Mouse (Mus musculus): ENCODE results near the gene Cox15. TPM values are rescaled to one million over a fixed set of nuclear protein-coding genes. Genes with fewer than 3 reads are reported as not detected.
A peak's percentile ranks its signal among the peaks of the same experiment; 100 is the strongest.

Cox15 gene
- polyA plus RNA-seq (2015; fragmentation: Nextera tagmentation; extraction: Ambion mirVana) = 10.6 and 11.0 TPM in 2 replicates

- WGBS = under 1% methylated on average over 62 of the region's 62 CpGs
- peak within 1 kb of the TSS; percentile 59 for H3K4me2 ChIP-seq (ENCODE audit: low read depth, low read length)
- peak within 1 kb of the TSS; percentile 99 for H3K27ac ChIP-seq (ENCODE audit: low read length)
- H3K4me1 ChIP-seq (replicated peaks; ENCODE audit: control insufficient read depth, insufficient read depth, low read length) = peaks cover 4% of the 10 kb centered on the region
- no peaks in the 10 kb centered on the region for H3K27me3 ChIP-seq (ENCODE audit: control insufficient read depth, insufficient read depth, low read depth, low read length)
- H3K36me3 ChIP-seq (ENCODE audit: control insufficient read depth, insufficient read depth, low read length) = peaks cover 11% of the 10 kb centered on the region
- H3K9ac ChIP-seq (ENCODE audit: low read length) = peak within 1 kb of the TSS; percentile 87
- peak; percentile 95 for ATAC-seq (ENCODE audit: low read depth)
- peak within 1 kb of the TSS; percentile 76 for H3K4me3 ChIP-seq (ENCODE audit: low read length)
- H3K9me3 ChIP-seq (ENCODE audit: control insufficient read depth, low read length) = no peaks in the 10 kb centered on the region
These were observed at the start of gene Cox15, which contains the start of gene Cutc for GRCm38 (mm10) chr19:43752489-43753225. TSS of gene Cox15 (minus strand) at chr19:43753000. TSS of gene Cutc (plus strand) at chr19:43752996.

DNA sequence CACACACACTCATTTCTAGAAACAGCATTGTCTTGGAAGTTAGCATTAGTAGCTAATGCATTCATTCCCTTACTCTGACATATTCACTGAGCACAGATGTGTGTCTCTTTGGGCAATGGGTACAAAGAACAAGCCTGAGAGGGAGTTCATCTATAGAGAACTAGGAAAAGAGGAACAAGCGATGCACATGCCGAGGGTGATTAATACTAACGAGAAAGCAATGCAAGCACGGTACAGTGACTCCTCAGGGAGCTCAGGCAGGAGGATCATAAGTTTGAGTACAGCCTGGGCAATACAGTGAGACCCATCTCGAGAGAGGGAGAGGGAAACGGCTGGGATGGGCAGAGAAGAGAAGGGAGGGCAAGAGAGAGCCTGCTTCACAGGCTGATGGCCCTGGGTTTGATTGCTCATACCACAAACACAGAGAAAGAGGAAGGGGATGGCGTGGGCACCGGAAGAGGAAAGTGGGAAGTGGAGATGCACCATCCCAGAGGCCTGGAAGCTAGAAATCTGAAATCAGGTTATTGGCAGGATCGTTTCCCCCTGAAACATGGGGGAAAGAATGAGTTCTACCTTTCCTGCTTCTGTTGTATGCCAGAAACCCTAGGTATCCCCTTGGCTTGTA lies 48.7 kb upstream of the Cox15 start:
- no peak for ATAC-seq (ENCODE audit: low read depth)
- no peaks in the 10 kb centered on the region for H3K27me3 ChIP-seq (ENCODE audit: control insufficient read depth, insufficient read depth, low read depth, low read length)
- H3K4me3 ChIP-seq (ENCODE audit: low read length) = no peak overlapping the region
- no peak overlapping the region for H3K9ac ChIP-seq (ENCODE audit: low read length)
- WGBS = 72% methylated on average over 9 of the region's 9 CpGs
- no peak overlapping the region for H3K27ac ChIP-seq (ENCODE audit: low read length)
- H3K4me2 ChIP-seq (ENCODE audit: low read depth, low read length) = no peak overlapping the region
- H3K9me3 ChIP-seq (ENCODE audit: control insufficient read depth, low read length) = no peaks in the 10 kb centered on the region
- no peaks in the 10 kb centered on the region for H3K36me3 ChIP-seq (ENCODE audit: control insufficient read depth, insufficient read depth, low read length)
- H3K4me1 ChIP-seq (replicated peaks; ENCODE audit: control insufficient read depth, insufficient read depth, low read length) = no peaks in the 10 kb centered on the region

GRCm38 (mm10) chr19:43797216-43797615 lies 44.4 kb upstream of the Cox15 start:
- Histone ChIP-seq H3K27me3 (ENCODE audit: control insufficient read depth, insufficient read depth, low read depth, low read length) (no peaks in the 10 kb centered on the region), H3K9ac (ENCODE audit: low read length) (no peak overlapping the region), H3K9me3 (ENCODE audit: control insufficient read depth, low read length) (no peaks in the 10 kb centered on the region), H3K4me3 (ENCODE audit: low read length) (no peak overlapping the region), H3K36me3 (ENCODE audit: control insufficient read depth, insufficient read depth, low read length) (no peaks in the 10 kb centered on the region), H3K4me1 (replicated peaks; ENCODE audit: control insufficient read depth, insufficient read depth, low read length) (no peaks in the 10 kb centered on the region), H3K4me2 (ENCODE audit: low read depth, low read length) (no peak overlapping the region), H3K27ac (ENCODE audit: low read length) (no peak overlapping the region)
- WGBS = 63% methylated on average over 5 of the region's 5 CpGs
- no peak for ATAC-seq (ENCODE audit: low read depth)

DNA sequence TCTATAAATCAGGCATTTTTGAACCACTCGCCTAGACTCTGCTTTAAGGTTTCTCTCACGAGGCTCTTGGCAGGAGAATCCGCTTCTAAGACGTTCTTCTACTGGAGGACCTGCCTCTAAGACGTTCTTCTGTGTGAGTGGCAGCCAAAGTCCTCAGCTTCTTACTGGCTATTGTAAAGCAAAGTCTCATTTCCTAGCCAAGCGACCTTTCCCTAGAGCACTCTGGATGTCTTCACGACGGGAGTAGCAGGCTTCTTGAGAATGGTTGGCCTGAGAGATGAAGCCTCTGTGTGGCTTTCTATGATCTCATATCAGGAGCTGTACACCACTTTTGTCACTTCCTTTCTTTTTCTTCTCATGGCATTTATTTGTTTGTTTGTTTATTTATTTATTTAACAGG lies 42.7 kb upstream of the Cox15 start:
- no peak overlapping the region for H3K4me3 ChIP-seq (ENCODE audit: low read length)
- H3K9ac ChIP-seq (ENCODE audit: low read length) = no peak overlapping the region
- no peaks in the 10 kb centered on the region for H3K27me3 ChIP-seq (ENCODE audit: control insufficient read depth, insufficient read depth, low read depth, low read length)
- 64% methylated on average over 8 of the region's 8 CpGs for WGBS
- H3K4me2 ChIP-seq (ENCODE audit: low read depth, low read length) = no peak overlapping the region
- ATAC-seq (ENCODE audit: low read depth) = no peak
- H3K4me1 ChIP-seq (replicated peaks; ENCODE audit: control insufficient read depth, insufficient read depth, low read length) = no peaks in the 10 kb centered on the region
- H3K27ac ChIP-seq (ENCODE audit: low read length) = no peak overlapping the region
- no peaks in the 10 kb centered on the region for H3K9me3 ChIP-seq (ENCODE audit: control insufficient read depth, low read length)
- no peaks in the 10 kb centered on the region for H3K36me3 ChIP-seq (ENCODE audit: control insufficient read depth, insufficient read depth, low read length)

DNA sequence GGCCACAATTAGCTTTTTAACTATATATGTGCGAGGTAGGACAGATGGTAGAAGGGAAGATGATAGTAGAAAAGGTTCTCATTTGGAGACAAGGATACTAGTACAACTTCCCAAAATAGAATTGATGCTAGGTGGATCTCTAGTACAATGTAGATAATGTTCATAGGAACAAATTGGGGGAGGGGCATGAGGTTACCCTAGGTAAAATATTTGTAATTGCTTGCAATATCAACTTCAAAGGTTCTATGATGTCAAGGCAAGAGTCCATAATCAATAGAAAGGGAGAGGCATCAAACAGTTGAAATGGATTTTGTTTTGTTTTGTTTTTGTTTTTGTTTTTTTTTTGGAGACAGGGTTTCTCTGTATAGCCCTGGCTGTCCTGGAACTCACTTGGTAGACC lies 41.2 kb upstream of the Cox15 start:
- H3K27ac ChIP-seq (ENCODE audit: low read length) = no peak overlapping the region
- H3K9ac ChIP-seq (ENCODE audit: low read length) = no peak overlapping the region
- no peaks in the 10 kb centered on the region for H3K36me3 ChIP-seq (ENCODE audit: control insufficient read depth, insufficient read depth, low read length)
- WGBS = 89% methylated on average over 1 of the region's 1 CpGs
- H3K27me3 ChIP-seq (ENCODE audit: control insufficient read depth, insufficient read depth, low read depth, low read length) = no peaks in the 10 kb centered on the region
- H3K4me2 ChIP-seq (ENCODE audit: low read depth, low read length) = no peak overlapping the region
- no peak for ATAC-seq (ENCODE audit: low read depth)
- H3K4me3 ChIP-seq (ENCODE audit: low read length) = no peak overlapping the region
- no peaks in the 10 kb centered on the region for H3K4me1 ChIP-seq (replicated peaks; ENCODE audit: control insufficient read depth, insufficient read depth, low read length)
- H3K9me3 ChIP-seq (ENCODE audit: control insufficient read depth, low read length) = no peaks in the 10 kb centered on the region

DNA sequence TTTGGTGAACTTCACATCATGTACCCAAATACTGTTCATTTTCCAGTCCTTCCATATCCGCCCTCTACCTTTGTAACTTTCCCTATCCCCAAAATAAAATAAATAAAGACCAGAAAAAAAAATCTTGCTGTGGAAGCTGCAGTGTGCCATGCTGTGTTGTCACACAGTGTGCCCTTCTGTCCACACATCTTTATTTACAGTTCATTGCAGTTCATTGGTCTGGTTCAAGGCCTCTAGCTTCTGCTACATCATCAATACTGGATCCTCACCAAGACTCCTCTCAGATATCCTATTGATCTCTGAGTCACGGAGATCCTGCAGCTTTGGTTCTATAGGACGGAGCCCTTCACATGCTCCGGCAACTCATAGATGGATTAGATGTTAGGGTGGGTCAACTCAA lies 39.7 kb upstream of the Cox15 start:
- ATAC-seq (ENCODE audit: low read depth) = no peak

DNA sequence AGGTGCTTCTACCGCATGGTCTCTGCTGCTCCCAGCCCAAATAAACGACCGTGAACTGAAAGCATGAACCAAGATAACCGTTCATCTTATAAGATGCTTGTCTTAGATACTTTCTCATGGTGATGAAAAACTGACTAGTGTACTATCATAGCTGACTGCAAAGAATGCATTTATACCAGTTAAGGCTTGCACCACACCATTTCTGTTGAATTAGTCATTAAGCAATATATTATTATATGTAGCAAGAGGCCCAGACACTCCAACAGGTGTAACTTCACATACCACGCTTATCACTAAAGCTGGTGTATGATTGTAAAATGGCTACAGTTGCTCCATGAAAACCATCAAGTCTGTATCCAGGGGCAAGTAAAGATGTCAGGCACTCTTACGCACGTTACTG lies 37.0 kb upstream of the Cox15 start:
- Histone ChIP-seq H3K36me3 (ENCODE audit: control insufficient read depth, insufficient read depth, low read length) (no peaks in the 10 kb centered on the region), H3K9me3 (ENCODE audit: control insufficient read depth, low read length) (no peaks in the 10 kb centered on the region), H3K27ac (ENCODE audit: low read length) (no peak overlapping the region), H3K4me3 (ENCODE audit: low read length) (no peak overlapping the region), H3K9ac (ENCODE audit: low read length) (no peak overlapping the region), H3K4me2 (ENCODE audit: low read depth, low read length) (no peak overlapping the region), H3K4me1 (replicated peaks; ENCODE audit: control insufficient read depth, insufficient read depth, low read length) (no peaks in the 10 kb centered on the region), H3K27me3 (ENCODE audit: control insufficient read depth, insufficient read depth, low read depth, low read length) (no peaks in the 10 kb centered on the region)
- no peak for ATAC-seq (ENCODE audit: low read depth)
- WGBS = 70% methylated on average over 7 of the region's 7 CpGs

More for the DNA sequence above, 39.7 kb upstream of the Cox15 start:
- H3K4me2 ChIP-seq (ENCODE audit: low read depth, low read length) = no peak overlapping the region
- no peak overlapping the region for H3K9ac ChIP-seq (ENCODE audit: low read length)
- no peak overlapping the region for H3K4me3 ChIP-seq (ENCODE audit: low read length)
- 84% methylated on average over 4 of the region's 4 CpGs for WGBS
- H3K9me3 ChIP-seq (ENCODE audit: control insufficient read depth, low read length) = no peaks in the 10 kb centered on the region
- H3K36me3 ChIP-seq (ENCODE audit: control insufficient read depth, insufficient read depth, low read length) = no peaks in the 10 kb centered on the region
- no peaks in the 10 kb centered on the region for H3K4me1 ChIP-seq (replicated peaks; ENCODE audit: control insufficient read depth, insufficient read depth, low read length)
- no peak overlapping the region for H3K27ac ChIP-seq (ENCODE audit: low read length)
- H3K27me3 ChIP-seq (ENCODE audit: control insufficient read depth, insufficient read depth, low read depth, low read length) = no peaks in the 10 kb centered on the region

GRCm38 (mm10) chr19:43786249-43787026 lies 33.6 kb upstream of the Cox15 start:
- no peaks in the 10 kb centered on the region for H3K9me3 ChIP-seq (ENCODE audit: control insufficient read depth, low read length)
- no peak for ATAC-seq (ENCODE audit: low read depth)
- no peaks in the 10 kb centered on the region for H3K36me3 ChIP-seq (ENCODE audit: control insufficient read depth, insufficient read depth, low read length)
- no peak overlapping the region for H3K4me3 ChIP-seq (ENCODE audit: low read length)
- WGBS = 76% methylated on average over 12 of the region's 13 CpGs
- no peak overlapping the region for H3K4me2 ChIP-seq (ENCODE audit: low read depth, low read length)
- H3K4me1 ChIP-seq (replicated peaks; ENCODE audit: control insufficient read depth, insufficient read depth, low read length) = no peaks in the 10 kb centered on the region
- H3K9ac ChIP-seq (ENCODE audit: low read length) = no peak overlapping the region
- H3K27ac ChIP-seq (ENCODE audit: low read length) = no peak overlapping the region
- no peaks in the 10 kb centered on the region for H3K27me3 ChIP-seq (ENCODE audit: control insufficient read depth, insufficient read depth, low read depth, low read length)

- H3K4me2 ChIP-seq (ENCODE audit: low read depth, low read length) = no peak overlapping the region
- 71% methylated on average over 8 of the region's 8 CpGs for WGBS
- no peak overlapping the region for H3K4me3 ChIP-seq (ENCODE audit: low read length)
- no peak for ATAC-seq (ENCODE audit: low read depth)
- no peaks in the 10 kb centered on the region for H3K36me3 ChIP-seq (ENCODE audit: control insufficient read depth, insufficient read depth, low read length)
- H3K9me3 ChIP-seq (ENCODE audit: control insufficient read depth, low read length) = no peaks in the 10 kb centered on the region
- H3K4me1 ChIP-seq (replicated peaks; ENCODE audit: control insufficient read depth, insufficient read depth, low read length) = no peaks in the 10 kb centered on the region
- H3K9ac ChIP-seq (ENCODE audit: low read length) = no peak overlapping the region
- no peaks in the 10 kb centered on the region for H3K27me3 ChIP-seq (ENCODE audit: control insufficient read depth, insufficient read depth, low read depth, low read length)
- no peak overlapping the region for H3K27ac ChIP-seq (ENCODE audit: low read length)
These were observed 32.0 kb upstream of the Cox15 start for GRCm38 (mm10) chr19:43784761-43785160.
